Comparison of ENCODE assay signal across 22 mouse cellular contexts in the genomic region with DNA sequence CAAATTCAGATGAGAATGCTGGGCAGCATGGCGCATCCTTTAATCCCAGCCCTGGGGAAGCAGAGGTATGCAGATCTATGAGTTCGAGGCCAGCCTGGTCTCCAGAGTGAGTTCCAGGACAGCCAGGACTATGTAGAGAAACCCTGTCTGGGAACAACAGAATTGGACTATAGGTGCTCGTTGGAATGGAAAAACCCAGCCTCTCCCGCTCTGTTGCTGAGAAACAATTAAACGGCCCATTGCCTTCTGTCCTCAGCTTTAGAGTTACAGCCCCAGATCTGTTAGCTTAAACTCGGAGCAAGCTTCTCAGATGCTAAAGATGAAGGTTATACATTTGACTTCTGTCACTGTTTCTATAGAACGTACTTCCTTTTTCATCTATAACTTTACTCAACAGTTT. TPM values are rescaled to one million over a fixed set of nuclear protein-coding genes. Genes with fewer than 3 reads are reported as not detected.
DNase-seq lines count a peak whose midpoint lies in the region; ATAC-seq and TF ChIP-seq lines count a peak whose summit lies in the region.
"Had no signal": no experiment of that assay in that cellular context is flagged by ENCODE, and none has a peak within 500 bp of the region (broad histone marks: within the 10 kb centered on the region; RNA-seq: fewer than 3 reads in every experiment).

No protein-coding gene starts in this region.

- H3K4me3 ChIP-seq in kidney, embryonic 14.5 days (ENCODE audit: low read length), result no peak overlapping the region
- H3K4me3 ChIP-seq in kidney, adult 2 months (ENCODE audit: insufficient read depth, low read depth, low read length), result no peak overlapping the region
- H3K4me3 ChIP-seq in kidney, embryonic 15.5 days (replicated peaks), result no peak overlapping the region
- H3K4me3 ChIP-seq in kidney, embryonic 16.5 days (ENCODE audit: low read length), result no peak overlapping the region
- H3K4me3 ChIP-seq in kidney, postnatal 0 days (replicated peaks; ENCODE audit: low read depth, low read length), result no peak overlapping the region

- H3K9me3 ChIP-seq in kidney, embryonic 14.5 days (ENCODE audit: control insufficient read depth, low read length), result no peaks in the 10 kb centered on the region
- no peaks in the 10 kb centered on the region for H3K9me3 ChIP-seq in kidney, embryonic 15.5 days (replicated peaks)
- no peaks in the 10 kb centered on the region for H3K9me3 ChIP-seq in kidney, embryonic 16.5 days (ENCODE audit: low read length)
- H3K9me3 ChIP-seq in kidney, postnatal 0 days (replicated peaks; ENCODE audit: low read length), result no peaks in the 10 kb centered on the region
- H3K9me3 ChIP-seq: G1E had no signal

- peak; percentile 81; the same call in 1 of the 2 replicates for ATAC-seq in kidney, embryonic 14.5 days (ENCODE audit: low FRiP score, low TSS enrichment)
- ATAC-seq in kidney, embryonic 15.5 days (replicated peaks; ENCODE audit: low FRiP score), result peak; percentile 56; the same call in 1 of the 2 replicates
- ATAC-seq in kidney, embryonic 16.5 days (ENCODE audit: low FRiP score, low TSS enrichment), result peak; percentile 67
- no peak for ATAC-seq in kidney, postnatal 0 days (replicated peaks; ENCODE audit: low FRiP score, low read depth)
- ATAC-seq: activated CD4-positive, CD25-positive, alpha-beta regulatory T cell, adult 4 months; CD4-positive, CD25-positive, alpha-beta regulatory T cell, adult 4 months; Patski had no signal

- no peak for DNase-seq in kidney, adult 2 months
- no peak for DNase-seq in kidney, adult 18-20 months
- DNase-seq in kidney, postnatal 10 days, result no peak
- peak; percentile 68 for DNase-seq in kidney, postnatal 0 days (ENCODE audit: low spot score)
- no peak for DNase-seq in kidney, adult 9 months
- DNase-seq: adrenal gland, adult 2 months; adrenal gland, adult 8-10 months; adrenal gland, postnatal 10 days; adrenal gland, postnatal 14 days; adrenal gland, postnatal 25 days; adrenal gland, postnatal 36 days; B cell, adult 2 months; cerebellum, adult 11 months; cerebellum, adult 11-12 months had no signal

- peaks cover 2% of the 10 kb centered on the region for H3K36me3 ChIP-seq in kidney, embryonic 14.5 days (ENCODE audit: control insufficient read depth, insufficient read depth, low read length)
- no peaks in the 10 kb centered on the region; the same call in 1 of the 2 replicates for H3K36me3 ChIP-seq in kidney, adult 2 months (ENCODE audit: control insufficient read depth, insufficient read depth, low read length)
- H3K36me3 ChIP-seq in kidney, embryonic 15.5 days, result peaks cover 5% of the 10 kb centered on the region; the same call in 1 of the 2 replicates
- no peaks in the 10 kb centered on the region for H3K36me3 ChIP-seq in kidney, embryonic 16.5 days (ENCODE audit: insufficient read depth, low read length)
- H3K36me3 ChIP-seq in kidney, postnatal 0 days (ENCODE audit: insufficient read depth, low read length), result no peaks in the 10 kb centered on the region

- no peak overlapping the region; the same call in 1 of the 2 replicates for H3K27ac ChIP-seq in kidney, embryonic 14.5 days (ENCODE audit: low read depth, low read length)
- no peak overlapping the region for H3K27ac ChIP-seq in kidney, adult 2 months (ENCODE audit: insufficient read depth, low read depth, low read length)
- peak overlapping the region; percentile 37; the same call in 1 of the 2 replicates for H3K27ac ChIP-seq in kidney, embryonic 15.5 days
- no peak overlapping the region for H3K27ac ChIP-seq in kidney, embryonic 16.5 days (ENCODE audit: low read length)
- no peak overlapping the region for H3K27ac ChIP-seq in kidney, postnatal 0 days

- no peak overlapping the region for H3K4me2 ChIP-seq in kidney, embryonic 14.5 days (replicated peaks; ENCODE audit: low read depth, low read length)
- no peak overlapping the region for H3K4me2 ChIP-seq in kidney, embryonic 15.5 days
- H3K4me2 ChIP-seq in kidney, embryonic 16.5 days (replicated peaks; ENCODE audit: low read depth, low read length), result no peak overlapping the region
- no peak overlapping the region for H3K4me2 ChIP-seq in kidney, postnatal 0 days (ENCODE audit: low read length)

- no peaks in the 10 kb centered on the region for H3K27me3 ChIP-seq in kidney, embryonic 14.5 days (ENCODE audit: control insufficient read depth, insufficient read depth, low read length)
- no peaks in the 10 kb centered on the region for H3K27me3 ChIP-seq in kidney, adult 2 months (replicated peaks; ENCODE audit: control insufficient read depth, insufficient read depth, low read length)
- H3K27me3 ChIP-seq in kidney, embryonic 15.5 days, result no peaks in the 10 kb centered on the region
- no peaks in the 10 kb centered on the region for H3K27me3 ChIP-seq in kidney, embryonic 16.5 days (ENCODE audit: insufficient read depth, low read length)
- no peaks in the 10 kb centered on the region for H3K27me3 ChIP-seq in kidney, postnatal 0 days (ENCODE audit: insufficient read depth, low read length)
- H3K27me3 ChIP-seq: CH12.LX, Patski had no signal

- 45% methylated on average over 7 of the region's 7 CpGs for WGBS in kidney, embryonic 14.5 days
- WGBS in kidney, adult 2 months, result 50% methylated on average over 7 of the region's 7 CpGs
- WGBS in kidney, embryonic 15.5 days, result 41% methylated on average over 7 of the region's 7 CpGs
- WGBS in kidney, embryonic 16.5 days, result 41% methylated on average over 7 of the region's 7 CpGs
- WGBS in kidney, postnatal 0 days, result 42% methylated on average over 7 of the region's 7 CpGs

- no peaks in the 10 kb centered on the region for H3K4me1 ChIP-seq in kidney, embryonic 14.5 days (ENCODE audit: control insufficient read depth, insufficient read depth, low read length)
- H3K4me1 ChIP-seq in kidney, adult 2 months (ENCODE audit: control insufficient read depth, insufficient read depth, low read length), result no peaks in the 10 kb centered on the region
- H3K4me1 ChIP-seq in kidney, embryonic 15.5 days, result no peaks in the 10 kb centered on the region
- no peaks in the 10 kb centered on the region for H3K4me1 ChIP-seq in kidney, embryonic 16.5 days (ENCODE audit: insufficient read depth, low read length)
- no peaks in the 10 kb centered on the region for H3K4me1 ChIP-seq in kidney, postnatal 0 days (replicated peaks; ENCODE audit: insufficient read depth, low read length)

- no peak for TF ChIP-seq POLR2A in kidney, adult 2 months (IDR thresholded peaks at IDR 0.05; ENCODE audit: low read depth, low read length)

- no peak overlapping the region for H3K9ac ChIP-seq in kidney, embryonic 14.5 days (ENCODE audit: low read depth, low read length)
- H3K9ac ChIP-seq in kidney, embryonic 15.5 days, result no peak overlapping the region
- no peak overlapping the region for H3K9ac ChIP-seq in kidney, embryonic 16.5 days (replicated peaks; ENCODE audit: low read length)
- H3K9ac ChIP-seq in kidney, postnatal 0 days (ENCODE audit: low read depth, low read length), result no peak overlapping the region

- no peak for TF ChIP-seq CTCF in kidney, adult 2 months (conservative IDR thresholded peaks at IDR 0.05; ENCODE audit: insufficient read depth, insufficient read length, low read depth, low read length)
- no peak for TF ChIP-seq CTCF in kidney, postnatal 0 days (IDR thresholded peaks at IDR 0.05; ENCODE audit: low read depth)

RNA-seq across cellular contexts. Expression of gene Tmem260, which starts 22.4 kb away (rescaled TPM):
- polyA plus RNA-seq in kidney, embryonic 14.5 days (2014; fragmentation: Nextera tagmentation; extraction: Ambion mirVana), result 14.2 and 23.6 TPM in 2 replicates
- 13.7 and 13.9 TPM in 2 replicates for polyA plus RNA-seq in kidney, adult 2 months (2012; rRNA removed)
- polyA plus RNA-seq in kidney, embryonic 15.5 days (2015; fragmentation: Nextera tagmentation; extraction: Ambion mirVana), result 19.4 and 20.4 TPM in 2 replicates
- 21.2 and 21.4 TPM in 2 replicates for polyA plus RNA-seq in kidney, embryonic 16.5 days (2015; fragmentation: Nextera tagmentation; extraction: Ambion mirVana)
- 13.3 and 14.5 TPM in 2 replicates for polyA plus RNA-seq in kidney, postnatal 0 days (2015; fragmentation: Nextera tagmentation; extraction: Ambion mirVana)
